Mouse (Mus musculus) urinary bladder, adult 18-20 months (tissue): ENCODE results near the gene Mmd.
"Not testable (repeated sequence)": the region's sequence is repeated elsewhere in the genome, so short reads cannot be mapped to it uniquely, and the experiment has no call there.

Experiments used
- DNase-seq, 2 experiments: peaks; one replicate each; pipeline ENCODE4 v3.0.0; 2022; ENCODE audit warnings: low spot score in 2 of 2, mixed read lengths in 2 of 2

The Mmd gene

GRCm38 (mm10) chr11:90249701-90250141 is 465 bp downstream of the Mmd start:
- no peak for DNase-seq

GRCm38 (mm10) chr11:90250189-90250588 is 933 bp downstream of the Mmd start:
- no peak for DNase-seq

GRCm38 (mm10) chr11:90250730-90251129 is 1.5 kb downstream of the Mmd start:
- no peak for DNase-seq

- DNase-seq = no peak
Observed at GRCm38 (mm10) chr11:90251923-90252322, 2.7 kb downstream of the Mmd start.

- no peak for DNase-seq
Observed at GRCm38 (mm10) chr11:90252366-90252765, 3.1 kb downstream of the Mmd start.

GRCm38 (mm10) chr11:90254536-90254935 is 5.3 kb downstream of the Mmd start:
- no peak for DNase-seq

- no peak for DNase-seq
Observed at GRCm38 (mm10) chr11:90255687-90256086, 6.4 kb downstream of the Mmd start.

- no peak for DNase-seq
Observed at GRCm38 (mm10) chr11:90256833-90257525, 7.7 kb downstream of the Mmd start.

GRCm38 (mm10) chr11:90258321-90258927 is 9.2 kb downstream of the Mmd start:
- DNase-seq = no peak

- DNase-seq = peak in 1 of 2 experiments; percentile 44
Observed at GRCm38 (mm10) chr11:90259071-90259470, 9.8 kb downstream of the Mmd start.

GRCm38 (mm10) chr11:90259826-90260225 is 10.6 kb downstream of the Mmd start:
- DNase-seq = no peak

- no peak for DNase-seq
Observed at GRCm38 (mm10) chr11:90264180-90264579, 14.9 kb downstream of the Mmd start.

GRCm38 (mm10) chr11:90265581-90265980 is 16.3 kb downstream of the Mmd start:
- DNase-seq = no peak

- no peak for DNase-seq
Observed at GRCm38 (mm10) chr11:90268934-90269333, 19.7 kb downstream of the Mmd start.

GRCm38 (mm10) chr11:90269398-90270123 is 20.3 kb downstream of the Mmd start:
- DNase-seq = no peak

GRCm38 (mm10) chr11:90270132-90270877 is 21.0 kb downstream of the Mmd start:
- DNase-seq = no peak

GRCm38 (mm10) chr11:90274187-90274586 is 24.9 kb downstream of the Mmd start:
- DNase-seq = no peak

- no peak for DNase-seq
Observed at GRCm38 (mm10) chr11:90275663-90276062, 26.4 kb downstream of the Mmd start.

- DNase-seq = no peak
Observed at GRCm38 (mm10) chr11:90276150-90276549, 26.9 kb downstream of the Mmd start.

GRCm38 (mm10) chr11:90276561-90276960 is 27.3 kb downstream of the Mmd start:
- DNase-seq = no peak

- DNase-seq = no peak
Observed at GRCm38 (mm10) chr11:90280069-90280468, 30.8 kb downstream of the Mmd start.

GRCm38 (mm10) chr11:90281943-90282342 is 32.7 kb downstream of the Mmd start:
- DNase-seq = not testable (repeated sequence)
